Mouse (Mus musculus) MEL (cell line): Measurements from ENCODE around the gene Tbc1d10c.

ENCODE experiments used
- CTCF ChIP-seq, 3 experiments: IDR thresholded peaks in 2 of 3; conservative IDR thresholded peaks in 1 of 3; 2 replicates each; pipeline ENCODE4 v1.5.1; 2011 to 2012; ENCODE audit warnings: low read length in 3 of 3, low read depth in 2 of 3, mild to moderate bottlenecking in 2 of 3, improper control_type of control experiment in 1 of 3, inconsistent platforms in 1 of 3, mixed read lengths in 1 of 3, moderate library complexity in 1 of 3; ENCODE audit not compliant: control insufficient read depth in 1 of 3, insufficient read depth in 1 of 3, poor library complexity in 1 of 3, severe bottlenecking in 1 of 3
- SIN3A ChIP-seq: IDR thresholded peaks from 2 replicates; pipeline ENCODE4 v1.6.1; 2012; ENCODE audit warnings: low read length, improper control_type of control experiment, inconsistent platforms

GRCm38 (mm10) chr19:4140147-4140546 lies 50.9 kb downstream of the Tbc1d10c start:
- TF ChIP-seq CTCF (IDR thresholded peaks at IDR 0.05 in 2 of 3, conservative IDR thresholded peaks at IDR 0.05 in 1 of 3; ENCODE audit: control insufficient read depth in 1 of 3, insufficient read depth in 1 of 3, low read depth in 2 of 3, low read length in 3 of 3, poor library complexity in 1 of 3, severe bottlenecking in 1 of 3) = no peak
- no peak for TF ChIP-seq SIN3A
